Mouse (Mus musculus): ENCODE data around the gene Tle4.

DNA sequence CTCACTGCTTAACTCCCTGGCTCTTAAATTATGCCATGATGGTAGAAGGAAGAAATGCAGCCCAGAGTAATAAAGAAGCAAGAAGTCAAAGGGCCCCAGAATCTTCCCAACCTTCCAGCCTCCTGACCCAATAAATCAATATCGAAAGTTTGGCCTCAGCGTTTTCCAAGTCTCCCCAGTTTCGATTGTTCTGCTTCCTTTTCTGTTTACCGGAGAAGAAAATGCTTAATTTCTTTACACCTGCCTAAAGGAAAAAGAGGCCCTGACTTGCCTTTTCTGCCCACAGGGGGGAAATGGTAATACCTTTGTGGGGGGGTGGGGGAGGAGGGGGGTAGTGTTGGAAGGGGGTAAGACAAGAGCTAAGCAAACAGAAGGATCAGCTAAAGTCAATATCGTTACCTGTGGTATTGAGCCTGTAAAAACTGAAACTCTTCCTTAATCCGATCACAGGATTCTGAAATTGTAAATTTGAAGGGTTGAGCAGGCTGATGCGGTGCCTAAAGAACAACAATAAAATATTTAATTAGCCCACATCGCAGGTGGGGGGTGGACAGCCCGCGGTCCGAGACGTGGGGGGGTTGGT, 1.4 kb downstream of the Tle4 start:
- no peak for TF ChIP-seq CTCF (IDR thresholded peaks at IDR 0.05; ENCODE audit: borderline replicate concordance, insufficient read depth, low read depth, low read length)
- TF ChIP-seq POLR2A (IDR thresholded peaks at IDR 0.05; ENCODE audit: borderline replicate concordance, insufficient read depth, low read length): no peak
